Mouse (Mus musculus) ovary, postnatal 14 days (tissue): ENCODE data around the gene Zfp697.
"Not testable (repeated sequence)": the region's sequence is repeated elsewhere in the genome, so short reads cannot be mapped to it uniquely, and the experiment has no call there.

Experiments
- DNase-seq: peaks from one replicate; pipeline ENCODE4 v3.0.0; 2022; ENCODE audit warnings: low spot score

Gene Zfp697

DNA sequence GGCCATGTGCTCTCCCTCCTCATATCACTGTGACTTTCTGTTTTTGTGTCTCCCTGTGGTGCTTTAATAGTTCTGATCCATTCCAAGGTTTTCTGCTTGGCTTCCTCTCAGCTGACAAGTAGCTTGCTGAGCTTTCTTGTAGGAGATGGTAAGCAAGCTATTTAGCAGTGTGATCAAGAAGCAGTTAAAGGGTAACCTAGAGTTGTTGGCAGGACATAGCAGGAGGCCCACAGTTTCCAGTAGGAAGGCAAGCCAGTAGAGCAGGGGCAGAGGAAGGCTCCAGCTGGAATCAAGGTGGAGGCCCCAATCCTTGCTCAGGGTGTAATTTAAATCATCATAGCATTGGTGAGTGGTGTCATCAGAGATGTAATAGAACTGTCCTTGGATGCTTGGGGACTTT is 298.5 kb downstream of the Zfp697 start:
- no peak for DNase-seq

DNA sequence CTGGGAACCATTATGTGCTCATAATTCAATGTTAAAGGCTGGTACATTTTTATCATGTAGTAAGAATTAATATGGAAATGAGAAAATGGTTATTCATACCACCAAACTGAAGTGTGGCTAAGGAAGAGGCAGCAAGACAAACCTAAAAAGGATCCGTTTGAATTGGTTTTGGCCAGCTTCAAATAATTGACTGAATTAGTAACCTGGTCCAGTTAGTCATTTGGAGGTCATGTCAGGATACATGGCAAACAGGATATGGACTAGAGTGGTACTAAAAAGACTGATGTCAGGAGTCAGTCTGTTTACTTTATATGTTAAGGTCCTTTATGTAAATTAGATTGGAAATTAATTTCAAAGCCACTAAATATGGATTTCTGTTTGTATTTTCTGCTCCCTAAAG is 300.1 kb downstream of the Zfp697 start:
- no peak for DNase-seq

DNA sequence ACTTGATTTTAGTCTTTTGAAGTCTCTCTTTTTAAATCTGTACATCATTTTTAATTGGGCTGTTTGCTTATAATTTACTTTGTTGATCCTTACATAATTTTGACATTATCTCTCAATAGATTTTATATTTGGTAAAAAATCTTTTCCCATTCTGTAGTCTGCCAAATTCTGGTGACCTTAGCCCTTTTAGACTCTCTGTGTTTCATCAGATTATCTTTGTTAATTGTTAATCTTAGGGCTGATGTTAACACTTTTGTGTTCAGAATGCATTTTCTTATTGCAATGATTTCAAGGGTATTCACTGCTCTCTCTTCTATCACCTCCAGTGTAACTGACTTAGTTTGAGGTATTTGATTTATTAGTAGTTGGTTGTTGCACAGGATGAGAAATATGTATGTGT is 338.5 kb downstream of the Zfp697 start:
- no peak for DNase-seq

DNA sequence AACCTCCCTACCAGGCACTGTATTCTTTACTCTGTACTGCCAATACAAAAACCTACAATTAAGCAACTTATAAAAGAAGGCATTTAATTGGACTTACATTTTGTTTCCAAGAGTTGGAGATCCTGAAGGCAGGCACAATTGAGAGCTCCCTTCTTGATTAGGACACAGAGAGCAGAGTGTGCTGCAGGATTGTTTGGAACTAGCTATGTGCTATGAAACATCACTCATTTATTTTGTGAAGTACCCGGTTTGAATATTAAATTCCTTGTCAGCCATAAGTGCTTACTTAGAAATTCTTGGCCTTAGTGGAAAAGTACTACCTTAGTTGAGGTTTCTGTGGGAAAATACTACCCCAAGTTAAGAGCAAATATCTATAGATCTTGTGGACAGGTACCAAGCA is 342.1 kb downstream of the Zfp697 start, which contains the start of gene Hsd3b2:
Hsd3b2 (minus strand) TSS at position 168 of the 400 bp plus-strand sequence.
- no peak for DNase-seq

DNA sequence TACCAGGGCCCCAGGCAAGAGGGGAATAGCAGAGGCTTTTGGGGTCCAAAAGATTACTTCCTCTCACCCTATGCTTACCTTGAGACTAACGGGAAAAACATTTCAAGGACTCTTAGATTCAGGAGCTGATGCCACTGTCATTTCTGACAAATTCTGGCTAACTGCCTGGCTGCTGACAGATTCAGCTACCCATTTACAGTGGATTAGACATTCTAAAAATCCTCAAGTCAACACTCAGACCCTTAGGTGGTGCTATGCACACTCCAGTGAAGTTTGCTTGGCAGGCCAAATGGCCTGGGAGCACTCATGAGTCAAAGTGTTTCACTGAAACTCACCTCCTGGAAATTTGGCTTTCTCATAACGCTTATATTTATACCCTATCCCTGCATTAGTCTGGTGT is 344.0 kb downstream of the Zfp697 start:
- DNase-seq = no peak

DNA sequence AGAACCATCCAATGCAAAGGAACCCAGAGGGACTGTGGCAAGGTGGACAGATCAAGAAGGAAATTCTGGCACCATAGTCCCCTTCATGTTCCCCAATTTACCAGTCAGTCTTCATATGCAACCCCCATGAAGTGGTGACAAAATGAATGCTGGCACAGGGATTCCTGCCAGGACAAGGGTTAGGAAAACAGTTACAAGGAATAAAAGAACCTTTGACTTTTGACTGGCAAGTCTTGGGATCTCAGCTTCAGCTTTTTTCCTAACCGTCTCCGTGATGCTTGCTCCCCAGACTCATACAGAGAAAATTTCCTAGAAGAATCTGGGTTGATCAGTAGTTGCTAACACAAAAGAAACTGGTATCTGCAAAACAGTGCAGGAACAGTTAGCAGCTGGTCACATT is 351.5 kb downstream of the Zfp697 start:
- DNase-seq = no peak

DNA sequence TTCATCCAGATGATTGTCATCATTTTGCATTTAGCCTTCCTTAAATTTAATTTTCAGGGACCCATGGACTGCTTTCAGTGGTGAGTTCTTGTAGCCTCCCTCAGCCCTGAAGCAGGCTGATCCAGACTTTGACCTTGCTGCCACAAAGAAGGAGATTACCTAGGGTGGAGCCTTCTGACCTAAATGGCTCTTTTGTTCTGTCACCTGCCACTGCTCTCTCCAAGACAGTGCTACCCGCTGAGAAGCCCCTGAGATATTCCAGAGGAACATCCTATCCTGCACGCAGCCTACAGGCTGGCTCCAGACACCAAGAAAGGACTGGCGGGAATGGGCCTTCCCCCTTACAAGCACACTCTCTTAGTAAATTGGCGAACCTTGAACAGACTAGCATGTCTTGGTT is 352.1 kb downstream of the Zfp697 start:
- DNase-seq = no peak

DNA sequence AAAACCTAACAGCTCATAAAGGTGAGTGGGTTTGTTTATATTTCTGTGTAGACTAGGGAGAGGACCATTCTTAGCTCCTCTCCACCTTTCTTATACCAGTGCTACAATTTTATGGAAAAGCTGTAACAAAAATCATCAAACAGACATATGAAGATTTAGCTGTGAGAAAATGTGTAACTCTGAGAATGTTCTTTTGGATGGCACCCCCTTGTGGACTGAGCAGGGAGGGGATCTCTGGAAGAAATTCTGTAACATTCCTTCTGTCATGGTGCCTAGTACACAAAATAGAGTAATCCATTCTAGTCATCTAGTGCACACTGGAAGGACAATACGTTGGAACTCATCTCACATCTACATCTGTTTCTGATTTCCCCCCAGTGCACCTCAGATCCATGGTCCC is 358.8 kb downstream of the Zfp697 start:
- DNase-seq = not testable (repeated sequence)

DNA sequence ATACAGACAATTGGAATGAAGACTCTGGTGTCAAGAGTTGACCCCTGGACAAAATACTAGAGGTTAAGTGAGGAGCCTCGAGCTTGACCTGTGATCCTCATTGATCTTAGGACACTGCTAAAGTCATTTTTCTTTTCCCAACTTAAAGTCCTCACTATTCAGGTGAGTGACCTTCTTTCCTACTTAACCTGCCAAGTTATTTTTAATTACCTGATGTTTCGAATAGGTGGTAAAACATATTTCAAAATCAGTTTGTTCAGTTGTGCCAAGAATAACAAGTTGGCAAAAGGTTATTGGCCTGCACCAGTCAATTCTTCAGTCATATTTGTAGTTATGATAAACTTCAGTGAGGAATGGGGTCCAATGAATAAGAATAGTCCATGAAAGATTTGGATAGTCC is 369.9 kb downstream of the Zfp697 start:
- no peak for DNase-seq

DNA sequence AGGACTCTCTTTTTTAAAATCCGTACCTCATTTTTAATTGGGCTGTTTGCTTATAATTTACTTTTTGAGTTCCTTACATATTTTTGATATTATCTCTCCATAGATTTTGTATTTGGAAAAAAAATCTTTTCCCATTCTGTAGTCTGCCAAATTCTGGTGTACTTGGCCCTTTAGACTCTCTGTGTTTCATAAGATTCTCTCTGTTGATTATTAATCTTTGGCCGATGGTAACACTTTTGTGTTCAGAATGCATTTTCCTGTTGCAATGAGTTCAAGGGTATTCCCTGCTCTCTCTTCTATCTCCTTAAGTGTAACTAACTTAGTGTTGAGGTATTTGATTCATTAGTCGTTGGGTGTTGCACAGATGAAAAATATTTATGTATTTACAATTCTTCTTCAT is 374.6 kb downstream of the Zfp697 start:
- DNase-seq = no peak

DNA sequence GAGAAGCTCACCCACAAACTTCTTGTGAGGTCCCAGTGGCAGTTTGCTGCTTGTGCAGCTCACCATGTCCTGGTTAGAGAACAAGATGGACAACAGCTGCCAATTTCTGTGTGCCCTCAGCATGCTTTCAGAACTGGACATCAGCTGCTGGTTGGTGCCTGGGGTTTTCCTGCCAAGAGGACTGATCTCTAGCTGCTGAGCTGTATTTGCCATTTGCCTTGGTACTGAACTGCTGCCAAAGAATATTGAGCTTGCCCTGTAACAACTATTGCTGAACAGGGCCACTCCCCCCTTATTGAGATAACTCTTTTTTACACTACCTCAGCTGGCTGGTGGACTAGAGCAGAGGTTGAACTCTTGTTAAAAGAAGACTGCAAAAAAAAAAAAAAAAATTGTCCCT is 381.9 kb downstream of the Zfp697 start:
- no peak for DNase-seq

DNA sequence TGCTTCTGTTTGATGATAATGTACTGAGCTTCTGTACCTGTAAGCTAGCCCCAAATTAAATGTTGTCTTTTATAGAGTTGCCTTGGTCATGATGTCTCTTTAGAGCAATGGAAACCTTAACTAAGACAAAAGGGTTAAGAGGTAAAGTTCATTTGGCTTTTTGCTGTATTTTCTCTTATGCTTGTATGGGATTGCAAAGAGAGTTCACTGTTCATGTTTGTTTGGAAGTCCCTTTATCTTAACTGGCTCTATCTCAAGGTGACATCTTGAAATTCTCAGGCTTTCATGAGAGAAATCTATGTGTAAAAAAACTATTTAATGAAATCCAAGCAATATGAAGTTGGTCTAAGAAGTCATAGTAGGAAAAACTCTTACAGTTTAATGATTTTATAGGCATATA is 398.7 kb downstream of the Zfp697 start:
- no peak for DNase-seq

DNA sequence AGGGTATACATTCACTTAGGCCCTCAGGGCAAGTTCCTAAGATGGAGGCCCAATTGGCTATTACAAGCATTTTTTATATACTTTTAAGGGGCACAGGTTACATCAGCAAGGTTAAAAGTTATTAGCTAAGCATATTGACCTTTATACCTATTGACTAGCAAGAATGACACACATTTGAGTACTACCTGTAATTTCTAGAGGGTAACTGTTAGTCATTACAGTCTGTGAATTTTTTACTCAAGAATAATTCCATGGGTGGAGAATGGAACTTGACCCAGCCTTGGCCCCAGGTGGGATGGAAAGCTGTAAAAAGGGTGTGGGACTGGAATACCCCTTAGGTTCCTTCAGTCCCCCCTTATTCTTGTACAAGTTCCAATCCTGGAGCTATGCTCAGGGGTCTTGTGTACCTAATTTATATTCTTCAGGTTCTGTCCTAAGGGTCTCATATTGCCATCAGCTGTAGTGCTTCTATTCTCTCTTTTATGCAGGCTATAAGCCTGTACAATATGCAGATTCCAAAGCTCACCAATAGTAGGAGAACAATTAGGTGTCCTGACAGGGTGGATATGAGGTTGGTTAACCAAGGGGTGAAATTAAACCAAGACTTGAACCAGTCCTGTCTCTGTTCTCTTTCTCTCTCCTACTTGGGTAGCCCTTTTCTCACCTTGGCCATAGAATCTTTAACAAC is 400.1 kb downstream of the Zfp697 start:
- no peak for DNase-seq

DNA sequence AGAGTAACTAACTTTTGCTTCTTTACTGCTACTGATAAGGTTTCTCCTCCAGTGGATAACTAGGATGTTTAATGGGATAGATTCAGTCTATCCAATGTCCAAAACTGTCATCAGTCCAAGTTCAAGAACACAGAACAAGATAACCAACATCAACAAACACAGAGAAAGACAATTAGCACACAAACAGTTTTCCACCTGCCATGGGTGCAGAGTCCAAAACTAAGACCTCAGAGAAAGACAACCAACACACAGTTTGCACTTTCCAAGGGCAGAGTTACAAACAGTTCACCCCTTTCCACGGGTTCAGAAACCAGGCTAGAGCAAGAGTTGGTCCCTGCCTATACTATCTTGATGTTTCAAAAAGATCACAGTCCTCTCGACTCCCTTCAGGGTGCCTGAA is 404.3 kb downstream of the Zfp697 start:
- DNase-seq = no peak
